ENCODE assay signal across 8 mouse cellular contexts in the genomic region with DNA sequence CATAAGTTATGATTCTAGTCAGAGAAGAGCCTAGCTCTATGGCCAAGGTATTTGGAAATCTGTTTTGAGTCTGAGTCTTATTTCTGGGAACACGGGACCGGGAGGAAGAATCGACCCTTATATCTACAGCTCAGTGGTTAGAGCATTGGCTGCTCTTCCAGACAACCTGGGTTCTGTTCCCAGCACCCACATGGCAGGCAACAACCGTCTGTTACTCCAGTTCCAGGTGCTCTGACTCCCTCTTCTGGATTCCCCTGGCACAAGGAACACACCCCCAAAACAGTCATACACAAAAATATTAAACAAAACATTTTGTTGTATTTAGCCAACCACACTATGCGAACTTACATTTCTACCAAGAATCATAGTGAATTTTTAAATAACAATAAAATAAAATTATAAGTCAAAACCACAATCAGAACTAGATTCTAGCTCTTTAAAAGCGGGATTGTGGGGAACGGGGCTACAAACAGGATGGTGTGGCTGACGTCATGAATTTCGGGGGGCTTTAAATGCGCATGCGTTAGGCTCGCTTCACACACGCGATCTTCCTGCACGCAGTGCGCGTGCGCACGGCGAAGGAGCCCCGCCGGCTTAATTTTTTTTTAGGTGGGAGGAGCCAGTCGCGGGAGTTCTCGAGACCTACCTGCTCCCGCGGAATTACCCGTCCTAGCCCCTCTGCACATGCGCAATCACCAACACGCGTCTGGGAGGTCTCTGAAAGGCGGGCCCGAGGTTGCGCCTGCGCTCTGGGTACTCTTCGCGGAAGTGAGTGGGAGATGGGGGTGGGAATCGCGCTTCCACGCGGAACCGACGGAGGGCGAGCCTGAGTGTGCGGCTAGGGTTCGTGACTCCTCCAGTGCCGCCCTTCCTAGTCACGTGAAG. TPM values are rescaled to one million over a fixed set of nuclear protein-coding genes. Genes with fewer than 3 reads are reported as not detected.
DNase-seq lines count a peak whose midpoint lies in the region; ATAC-seq and TF ChIP-seq lines count a peak whose summit lies in the region.

No protein-coding gene starts in this region.

- peak overlapping the region; percentile 33; the same call in 1 of the 2 replicates for H3K27ac ChIP-seq in ES-Bruce4 (ENCODE audit: insufficient read depth, low read length)
- H3K27ac ChIP-seq in forebrain, embryonic 13.5 days, result peak overlapping the region; percentile 10; the same call in 1 of the 2 replicates
- H3K27ac ChIP-seq in liver, postnatal 0 days (ENCODE audit: low read depth), result peak overlapping the region; percentile 58
- peak overlapping the region; percentile 60; the same call in 1 of the 2 replicates for H3K27ac ChIP-seq in neural tube, embryonic 14.5 days (ENCODE audit: low read depth, low read length)

- no peaks in the 10 kb centered on the region for H3K27me3 ChIP-seq in ES-Bruce4 (ENCODE audit: control insufficient read depth, insufficient read depth, low read length, poor library complexity, severe bottlenecking)
- no peaks in the 10 kb centered on the region for H3K27me3 ChIP-seq in forebrain, embryonic 13.5 days
- H3K27me3 ChIP-seq in liver, postnatal 0 days (ENCODE audit: insufficient read depth, low read length), result no peaks in the 10 kb centered on the region
- no peaks in the 10 kb centered on the region for H3K27me3 ChIP-seq in neural tube, embryonic 14.5 days (ENCODE audit: control insufficient read depth, insufficient read depth, low read length)

- peak overlapping the region; percentile 82 for H3K9ac ChIP-seq in ES-Bruce4 (ENCODE audit: low read depth, poor library complexity, severe bottlenecking)
- peak overlapping the region; percentile 51 for H3K9ac ChIP-seq in forebrain, embryonic 13.5 days
- H3K9ac ChIP-seq in liver, postnatal 0 days (replicated peaks), result peak overlapping the region; percentile 46
- H3K9ac ChIP-seq in neural tube, embryonic 14.5 days (replicated peaks; ENCODE audit: low read depth, low read length), result peak overlapping the region; percentile 25; the same call in 1 of the 2 replicates

- TF ChIP-seq POLR2A in ES-Bruce4 (IDR thresholded peaks at IDR 0.05; ENCODE audit: insufficient read depth, low read length), result peak; percentile 75

- H3K4me2 ChIP-seq in forebrain, embryonic 13.5 days, result peak overlapping the region; percentile 53
- peak overlapping the region; percentile 66 for H3K4me2 ChIP-seq in liver, postnatal 0 days (ENCODE audit: low read depth, low read length)
- peak overlapping the region; percentile 41 for H3K4me2 ChIP-seq in neural tube, embryonic 14.5 days (ENCODE audit: low read depth, low read length)

- 7% methylated on average over 48 of the region's 48 CpGs for WGBS in forebrain, embryonic 13.5 days
- WGBS in large intestine, adult 2 months, result 7% methylated on average over 48 of the region's 48 CpGs
- 7% methylated on average over 48 of the region's 48 CpGs for WGBS in liver, postnatal 0 days (ENCODE audit: insufficient replicate concordance)
- 8% methylated on average over 48 of the region's 48 CpGs for WGBS in neural tube, embryonic 14.5 days

- peak overlapping the region; percentile 63 for H3K4me3 ChIP-seq in ES-Bruce4 (ENCODE audit: low read depth, low read length)
- H3K4me3 ChIP-seq in forebrain, embryonic 13.5 days, result peak overlapping the region; percentile 40
- peak overlapping the region; percentile 55 for H3K4me3 ChIP-seq in liver, postnatal 0 days (ENCODE audit: low read depth, low read length)
- H3K4me3 ChIP-seq in neural tube, embryonic 14.5 days (ENCODE audit: low read depth, low read length), result peak overlapping the region; percentile 32

- no peaks in the 10 kb centered on the region for H3K36me3 ChIP-seq in ES-Bruce4 (ENCODE audit: control insufficient read depth, insufficient read depth, low read length, poor library complexity, severe bottlenecking)
- H3K36me3 ChIP-seq in forebrain, embryonic 13.5 days (ENCODE audit: poor library complexity, severe bottlenecking), result no peaks in the 10 kb centered on the region
- H3K36me3 ChIP-seq in liver, postnatal 0 days (replicated peaks; ENCODE audit: insufficient read depth, low read length), result no peaks in the 10 kb centered on the region
- no peaks in the 10 kb centered on the region for H3K36me3 ChIP-seq in neural tube, embryonic 14.5 days (ENCODE audit: control insufficient read depth, insufficient read depth, low read length)

- no peaks in the 10 kb centered on the region for H3K4me1 ChIP-seq in ES-Bruce4 (ENCODE audit: control insufficient read depth, insufficient read depth, low read length)
- H3K4me1 ChIP-seq in forebrain, embryonic 13.5 days, result 0 out of 2 replicates have a peak, but pooled peaks cover 4% of the 10 kb centered on the region
- peaks cover 12% of the 10 kb centered on the region; the same call in 1 of the 2 replicates for H3K4me1 ChIP-seq in liver, postnatal 0 days (ENCODE audit: insufficient read depth)
- no peaks in the 10 kb centered on the region for H3K4me1 ChIP-seq in neural tube, embryonic 14.5 days (ENCODE audit: control insufficient read depth, insufficient read depth, low read length)

- no peaks in the 10 kb centered on the region for H3K9me3 ChIP-seq in ES-Bruce4 (replicated peaks; ENCODE audit: control insufficient read depth, insufficient read depth, low read length, poor library complexity, severe bottlenecking)
- no peaks in the 10 kb centered on the region for H3K9me3 ChIP-seq in forebrain, embryonic 13.5 days (replicated peaks)
- H3K9me3 ChIP-seq in liver, postnatal 0 days (ENCODE audit: low read length), result no peaks in the 10 kb centered on the region
- no peaks in the 10 kb centered on the region for H3K9me3 ChIP-seq in neural tube, embryonic 14.5 days (ENCODE audit: control insufficient read depth, low read length)

- intact Hi-C loops in heart, postnatal 10 days (cut with DNase I), result loop anchor here (2.0 kb wide), 1 partner anchor 43 kb away; the partner anchor contains the start of gene Orai1

- peak; percentile 13 for TF ChIP-seq CTCF in ES-Bruce4 (IDR thresholded peaks at IDR 0.05; ENCODE audit: low read depth, low read length)
- peak; percentile 64 for TF ChIP-seq CTCF in liver, postnatal 0 days (IDR thresholded peaks at IDR 0.05; ENCODE audit: low read depth)

- peak; percentile 98 for ATAC-seq in cerebellum, adult (ENCODE audit: insufficient number of reproducible peaks, low FRiP score, low TSS enrichment)
- peak; percentile 97 for ATAC-seq in forebrain, embryonic 13.5 days
- peak; percentile 98 for ATAC-seq in liver, postnatal 0 days
- peak; percentile 91 for ATAC-seq in neural tube, embryonic 14.5 days (ENCODE audit: low read depth)

- TF ChIP-seq EP300 in ES-Bruce4 (IDR thresholded peaks at IDR 0.05; ENCODE audit: insufficient read depth, low read depth, low read length), result no peak
- TF ChIP-seq EP300 in liver, postnatal 0 days (IDR thresholded peaks at IDR 0.05; ENCODE audit: low read depth), result peak; percentile 27; the same call in 1 of the 2 replicates

- DNase-seq in heart, postnatal 10 days, result peak; percentile 100
- DNase-seq in large intestine, adult 2 months (ENCODE audit: low read depth, low spot score), result peak; percentile 100
- peak; percentile 99 for DNase-seq in liver, postnatal 0 days
- DNase-seq in testis, postnatal 10 days (ENCODE audit: low spot score), result peak; percentile 98

RNA-seq across cellular contexts. Expression of gene Tmem120b, which starts 10.6 kb away (rescaled TPM):
- polyA plus RNA-seq in ES-Bruce4 (2011; ENCODE audit: insufficient read depth, insufficient read length, low read depth, missing spikeins), result 8.9 and 9.1 TPM in 2 replicates
- 10.9 and 11.0 TPM in 2 replicates for polyA plus RNA-seq in forebrain, embryonic 13.5 days (2015; fragmentation: Nextera tagmentation; extraction: Ambion mirVana)
- 10 to 100 TPM; 11.1 to 11.7 TPM for total RNA-seq in heart, postnatal 10 days (2021)
- polyA plus RNA-seq in large intestine, adult 2 months (2012; rRNA removed), result 3.9 and 4.7 TPM in 2 replicates
- polyA plus RNA-seq in liver, postnatal 0 days (2015; fragmentation: Nextera tagmentation; extraction: Ambion mirVana), result 12.0 and 12.8 TPM in 2 replicates
- 15.6 and 16.1 TPM in 2 replicates for polyA plus RNA-seq in neural tube, embryonic 14.5 days (2014; fragmentation: Nextera tagmentation; extraction: Ambion mirVana)

RNA-seq across cellular contexts. Expression of gene Morn3, which starts 10.8 kb away (rescaled TPM):
- polyA plus RNA-seq in ES-Bruce4 (2011; ENCODE audit: insufficient read depth, insufficient read length, low read depth, missing spikeins), result not detected in 2 replicates
- polyA plus RNA-seq in forebrain, embryonic 13.5 days (2015; fragmentation: Nextera tagmentation; extraction: Ambion mirVana), result 0.79 and 1.1 TPM in 2 replicates
- not detected for total RNA-seq in heart, postnatal 10 days (2021)
- polyA plus RNA-seq in large intestine, adult 2 months (2012; rRNA removed), result not detected in 2 replicates
- polyA plus RNA-seq in liver, postnatal 0 days (2015; fragmentation: Nextera tagmentation; extraction: Ambion mirVana), result not detected in 2 replicates
- 0.37 and 0.43 TPM in 2 replicates for polyA plus RNA-seq in neural tube, embryonic 14.5 days (2014; fragmentation: Nextera tagmentation; extraction: Ambion mirVana)

RNA-seq across cellular contexts. Expression of gene Orai1, which starts 42.7 kb away (rescaled TPM):
- polyA plus RNA-seq in ES-Bruce4 (2011; ENCODE audit: insufficient read depth, insufficient read length, low read depth, missing spikeins), result 12.7 and 13.3 TPM in 2 replicates
- polyA plus RNA-seq in forebrain, embryonic 13.5 days (2015; fragmentation: Nextera tagmentation; extraction: Ambion mirVana), result 10.6 and 10.8 TPM in 2 replicates
- 10 to 100 TPM; 18.7 to 20.2 TPM for total RNA-seq in heart, postnatal 10 days (2021)
- polyA plus RNA-seq in large intestine, adult 2 months (2012; rRNA removed), result 86.0 and 97.3 TPM in 2 replicates
- 12.4 and 13.1 TPM in 2 replicates for polyA plus RNA-seq in liver, postnatal 0 days (2015; fragmentation: Nextera tagmentation; extraction: Ambion mirVana)
- polyA plus RNA-seq in neural tube, embryonic 14.5 days (2014; fragmentation: Nextera tagmentation; extraction: Ambion mirVana), result 13.0 and 17.3 TPM in 2 replicates

Comparison
In these comparisons a context has a peak if more than half of its experiments do, and no peak if none do; other contexts are left out.
1. Peak in every context shown above with its lines: DNase-seq, ATAC-seq, H3K4me3 ChIP-seq and H3K27ac ChIP-seq.
2. H3K27ac ChIP-seq: peak in every context shown above with its lines; median percentile 60 in neural tube, embryonic 14.5 days; 58 in liver, postnatal 0 days; 33 in ES-Bruce4; 10 in forebrain, embryonic 13.5 days.
3. H3K9ac ChIP-seq: peak in every context shown above with its lines; median percentile 82 in ES-Bruce4; 51 in forebrain, embryonic 13.5 days; 46 in liver, postnatal 0 days; 25 in neural tube, embryonic 14.5 days.